Mouse (Mus musculus) ES-Bruce4 (cell line): ENCODE results near the gene Inhbb.

Source experiments
- CTCF ChIP-seq: IDR thresholded peaks from one replicate; pipeline ENCODE4 v1.8.1; 2011; ENCODE audit warnings: low read depth, low read length
- EP300 ChIP-seq: IDR thresholded peaks from 2 replicates; pipeline ENCODE4 v1.6.1; 2011; ENCODE audit warnings: low read depth, low read length; ENCODE audit not compliant: insufficient read depth
- POLR2A ChIP-seq: IDR thresholded peaks from one replicate; pipeline ENCODE4 v1.8.1; 2011; ENCODE audit warnings: low read length; ENCODE audit not compliant: insufficient read depth

GRCm38 (mm10) chr1:119457528-119457855, 35.4 kb upstream of the Inhbb start:
- TF ChIP-seq CTCF (no peak), EP300 (no peak), POLR2A (no peak)
